Mouse (Mus musculus): ENCODE data around the gene Gdap1l1. TPM values are rescaled to one million over a fixed set of nuclear protein-coding genes. Genes with fewer than 3 reads are reported as not detected.

Gdap1l1 gene
- polyA plus RNA-seq (2012; rRNA removed; ENCODE audit: low replicate concordance), result 1.7 and 2.2 TPM in 2 replicates

DNA sequence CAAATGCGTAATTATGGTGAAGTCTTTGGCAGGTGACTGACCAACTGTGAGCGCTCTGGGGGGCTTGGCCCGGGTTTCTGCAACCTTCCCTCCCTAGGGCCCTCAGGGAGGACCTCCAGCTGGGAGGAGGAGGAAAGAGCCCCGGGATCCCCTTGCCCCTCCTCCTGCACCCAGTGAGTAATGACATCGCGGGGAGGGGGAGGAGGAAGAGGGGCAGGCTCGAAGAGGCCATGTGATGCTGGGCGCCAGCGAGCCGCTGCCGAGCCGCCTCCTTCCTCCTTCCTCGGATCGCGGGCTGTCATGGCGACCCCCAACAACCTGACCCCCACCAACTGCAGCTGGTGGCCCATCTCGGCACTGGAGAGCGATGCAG is at the start of gene Gdap1l1:
Gene Gdap1l1, plus strand, starts transcription at position 231 of the 373 bp plus-strand sequence.

DNA sequence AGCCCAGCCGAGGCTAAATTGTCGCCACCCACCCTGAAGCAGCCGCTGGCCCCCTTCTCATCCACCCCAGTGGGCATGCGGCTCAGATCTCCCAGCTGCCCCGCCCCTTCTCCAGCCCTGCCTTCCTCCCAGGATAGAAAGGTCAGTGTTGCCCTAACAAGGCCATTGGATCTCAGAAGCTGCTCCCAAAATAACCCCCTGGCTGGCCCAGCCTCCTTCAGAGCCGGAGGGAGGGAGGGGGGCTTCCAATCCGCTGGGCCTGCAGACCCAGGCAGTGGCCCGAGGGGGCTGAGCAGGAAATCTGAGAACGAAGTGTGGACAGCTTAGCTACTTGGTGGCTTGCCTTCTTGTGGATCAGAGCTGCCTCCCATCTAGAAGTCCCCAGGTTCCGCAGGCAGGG is 40.4 kb upstream of the Gdap1l1 start, which contains the start of gene Jph2:
Gene Jph2, minus strand, starts transcription at position 89 of the 400 bp plus-strand sequence.

GRCm38 (mm10) chr2:163424597-163424996 is 13.7 kb upstream of the Gdap1l1 start, which contains the start of gene Oser1:
TSS of gene Oser1 (minus strand) at chr2:163424697.

GRCm38 (mm10) chr2:163472466-163472851 is 34.2 kb downstream of the Gdap1l1 start, which contains the start of gene Fitm2:
TSS of gene Fitm2 (minus strand) at chr2:163472629.

GRCm38 (mm10) chr2:163492018-163492417 is 53.7 kb downstream of the Gdap1l1 start, which contains the start of gene R3hdml:
TSS of gene R3hdml (plus strand) at chr2:163492318.

Other genes starting within 250 kb of the Gdap1l1 start
- gene Tox2, start 235.4 kb upstream of the Gdap1l1 start, polyA plus RNA-seq (2012; rRNA removed; ENCODE audit: low replicate concordance), result 7.4 and 8.3 TPM in 2 replicates
- 26.8 and 33.8 TPM in 2 replicates for gene Jph2, start 40.5 kb upstream of the Gdap1l1 start, polyA plus RNA-seq (2012; rRNA removed; ENCODE audit: low replicate concordance)
- 2.6 and 3.0 TPM in 2 replicates for gene Oser1, start 13.8 kb upstream of the Gdap1l1 start, polyA plus RNA-seq (2012; rRNA removed; ENCODE audit: low replicate concordance)
- gene Fitm2, start 34.2 kb downstream of the Gdap1l1 start, polyA plus RNA-seq (2012; rRNA removed; ENCODE audit: low replicate concordance), result 8.1 and 11.1 TPM in 2 replicates
- 0.54 and 0.83 TPM in 2 replicates for gene R3hdml, start 53.8 kb downstream of the Gdap1l1 start, polyA plus RNA-seq (2012; rRNA removed; ENCODE audit: low replicate concordance)
- 204 and 271 TPM in 2 replicates for gene Hnf4a, start 68.3 kb downstream of the Gdap1l1 start, polyA plus RNA-seq (2012; rRNA removed; ENCODE audit: low replicate concordance)
- 7.8 and 11.6 TPM in 2 replicates for gene Ttpal, start 163.8 kb downstream of the Gdap1l1 start, polyA plus RNA-seq (2012; rRNA removed; ENCODE audit: low replicate concordance)
- gene Serinc3, start 206.7 kb downstream of the Gdap1l1 start, polyA plus RNA-seq (2012; rRNA removed; ENCODE audit: low replicate concordance), result 138 and 157 TPM in 2 replicates
- 174 and 225 TPM in 2 replicates for gene Pkig, start 219.9 kb downstream of the Gdap1l1 start, polyA plus RNA-seq (2012; rRNA removed; ENCODE audit: low replicate concordance)

Measured in duodenum, adult 2 months (tissue).